Mouse (Mus musculus) cerebellum, adult 18-20 months (tissue): ENCODE results near the gene Dst.

Experiments used
- DNase-seq, 2 experiments: peaks; one replicate each; pipeline ENCODE4 v3.0.0; 2021

The Dst gene

DNA sequence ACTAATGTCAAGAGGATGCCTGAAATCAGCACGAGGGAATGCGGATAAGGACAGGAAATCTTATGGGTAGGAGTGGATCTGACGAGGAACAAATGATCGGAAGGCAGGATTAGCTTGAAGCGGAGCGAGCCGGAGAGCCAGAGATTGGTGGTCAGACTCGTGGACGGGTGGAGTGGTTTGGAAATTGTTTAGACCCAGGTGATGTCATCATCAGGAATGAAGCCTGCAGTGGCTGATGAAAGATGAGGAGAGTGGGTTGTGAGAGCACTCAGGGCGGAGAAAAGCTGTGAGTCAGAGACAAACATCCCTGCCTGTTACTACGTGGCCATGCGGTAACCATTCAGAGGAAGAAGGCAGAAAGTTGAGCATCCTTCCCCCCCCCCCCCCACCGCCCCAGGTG, 81.6 kb downstream of the Dst start:
- DNase-seq = no peak

DNA sequence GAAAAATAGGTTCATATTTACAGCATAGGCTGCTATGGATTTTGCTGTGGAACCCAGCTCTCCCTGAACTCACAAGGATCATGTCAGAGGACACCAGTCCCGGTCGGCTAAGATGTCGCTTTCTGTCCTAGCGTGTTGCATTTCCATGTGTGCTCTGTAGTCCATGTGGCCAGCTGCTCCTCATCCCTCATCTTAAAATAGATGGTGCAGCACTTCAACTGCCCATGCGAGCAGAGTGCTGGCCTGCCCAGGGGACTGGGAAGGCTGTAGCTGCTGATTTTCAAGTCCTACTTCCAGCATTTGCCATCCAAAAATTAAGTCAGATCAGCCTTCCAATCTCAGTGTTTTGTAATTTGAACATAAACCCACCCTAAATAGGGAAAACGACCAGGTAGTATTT, 83.0 kb downstream of the Dst start:
- no peak for DNase-seq

DNA sequence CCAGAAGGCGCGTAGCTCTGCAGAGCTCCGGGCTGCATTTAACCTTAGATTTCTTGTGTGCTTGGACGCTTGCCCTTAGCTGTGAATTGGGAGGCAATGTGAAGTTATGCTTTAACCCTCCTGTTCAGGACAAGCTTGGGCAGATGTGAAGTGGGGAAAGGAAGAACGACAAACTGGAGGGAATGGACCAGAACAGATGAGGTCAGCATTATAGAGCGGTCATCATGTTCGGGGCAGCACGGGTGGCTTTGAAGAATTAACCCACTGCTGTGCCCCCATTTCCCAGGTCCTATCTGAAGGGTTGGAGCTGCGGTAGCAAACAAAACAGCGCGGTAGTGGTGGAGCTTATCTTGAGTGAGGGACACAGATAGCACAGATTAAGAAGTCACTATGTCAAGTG, 84.8 kb downstream of the Dst start:
- DNase-seq = no peak

DNA sequence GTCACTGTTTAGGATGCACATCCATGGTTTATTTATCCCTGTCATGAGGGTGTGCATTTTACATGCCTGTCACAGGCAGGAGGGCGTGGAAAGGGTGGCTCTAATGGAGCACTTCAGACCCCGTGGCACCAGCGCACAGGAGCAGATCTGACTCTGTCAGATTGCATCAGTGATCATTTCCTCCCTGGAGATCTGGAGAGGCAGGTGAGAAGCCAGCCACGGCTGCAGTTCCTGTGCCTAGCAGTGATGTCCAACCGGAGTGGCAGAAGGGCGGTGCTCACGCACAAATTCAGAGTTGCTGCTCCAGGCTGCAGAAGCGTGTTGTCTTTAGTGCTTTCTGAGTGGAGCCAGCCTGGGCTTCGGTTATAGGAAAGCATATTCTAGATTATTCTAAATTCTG, 86.2 kb downstream of the Dst start:
- DNase-seq = peak; percentile 40 to 49

DNA sequence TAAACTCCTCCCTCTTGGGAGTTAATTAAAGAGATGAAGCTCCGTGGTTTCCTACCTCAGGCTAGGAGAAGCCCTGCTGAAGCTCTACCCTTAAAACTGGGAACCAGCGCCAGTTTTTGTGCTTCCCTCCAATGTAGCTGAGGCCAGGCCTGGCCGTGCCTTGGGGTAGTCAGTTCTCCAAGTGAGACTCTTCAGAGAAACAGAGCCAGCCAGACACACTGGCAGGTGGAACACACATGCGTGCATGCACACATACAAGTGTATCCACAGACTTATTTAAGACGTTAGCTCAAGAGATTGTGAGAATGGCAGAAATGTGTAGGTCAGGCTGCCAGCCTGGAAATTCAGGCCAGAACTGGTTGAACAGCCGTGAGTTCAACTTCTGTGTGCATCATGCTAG, 87.4 kb downstream of the Dst start:
- no peak for DNase-seq

DNA sequence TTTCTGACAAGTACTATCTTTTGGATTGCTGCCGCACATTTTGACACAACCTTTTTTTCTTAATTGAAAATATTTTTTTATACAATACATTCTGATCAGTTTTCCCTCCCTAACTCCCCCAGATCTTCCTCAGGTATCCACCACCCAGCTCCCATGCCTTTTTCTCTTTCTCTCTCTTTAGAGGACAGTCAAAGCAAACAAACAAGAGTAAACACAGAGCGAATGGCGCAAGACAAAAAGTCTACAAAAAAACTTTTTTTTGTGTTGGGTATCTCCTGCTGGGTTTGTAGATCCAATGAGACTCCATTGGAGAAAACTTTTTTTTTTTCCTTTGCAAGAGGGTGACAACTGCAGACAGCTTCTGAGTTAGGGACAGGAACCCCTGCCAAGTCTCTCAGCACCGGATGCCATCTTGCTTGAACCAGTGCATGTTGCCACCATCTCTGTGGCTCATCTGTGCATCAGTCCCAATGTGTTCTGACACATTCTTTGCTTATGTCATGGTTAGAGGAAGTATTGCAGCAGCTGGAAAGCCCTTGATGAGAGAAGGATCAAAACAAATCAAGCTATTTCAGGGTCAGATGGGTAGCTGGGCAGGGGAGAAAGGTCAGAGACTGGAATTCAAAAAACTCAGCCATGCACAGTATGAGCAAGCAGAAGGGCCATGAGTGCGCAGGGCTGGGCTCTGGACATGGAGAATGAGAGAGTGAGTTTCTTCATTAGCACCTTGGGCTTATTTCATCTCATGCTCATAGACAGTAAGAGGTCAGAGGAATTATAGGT, 88.3 kb downstream of the Dst start:
- DNase-seq = no peak

DNA sequence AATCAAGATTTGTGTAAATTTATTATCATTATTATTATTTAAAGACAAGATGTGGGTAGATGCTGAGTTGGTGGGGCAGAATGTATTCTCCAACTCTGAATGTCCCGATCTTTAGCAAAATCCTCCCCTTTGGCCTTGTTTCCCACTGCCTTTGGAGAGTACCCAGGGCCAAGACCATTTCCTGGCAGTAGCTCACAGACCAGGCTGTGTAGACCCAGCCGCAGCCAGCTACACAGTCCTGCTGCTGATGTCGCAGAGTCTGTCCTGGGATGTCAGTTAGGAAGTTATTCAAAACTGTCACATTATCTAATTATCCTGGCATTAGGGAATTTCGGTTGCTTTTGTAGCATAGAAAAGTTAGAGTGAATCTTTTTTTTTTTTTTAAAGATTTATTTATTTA, 94.3 kb downstream of the Dst start:
- peak in 1 of 2 experiments; percentile 22 for DNase-seq

DNA sequence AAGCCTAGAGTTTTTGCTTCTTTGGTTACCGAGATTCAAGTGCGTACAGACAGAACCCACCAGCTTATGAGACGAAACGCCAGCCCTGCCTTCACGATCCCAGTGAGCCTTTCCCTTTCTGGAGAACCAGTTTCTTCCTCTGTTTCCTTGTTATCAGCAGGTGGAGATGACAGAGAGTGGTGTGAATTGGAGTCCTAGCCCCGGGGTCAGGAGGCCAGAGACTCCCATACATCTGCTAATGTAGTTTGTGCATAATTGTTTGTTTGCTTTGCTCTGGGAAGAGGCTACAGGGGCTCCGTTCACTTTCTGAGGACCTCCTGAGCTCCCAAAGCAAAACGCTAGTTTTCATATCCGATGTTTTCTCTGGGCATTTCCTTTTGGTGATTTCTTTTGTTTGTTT, 94.9 kb downstream of the Dst start:
- DNase-seq = no peak

DNA sequence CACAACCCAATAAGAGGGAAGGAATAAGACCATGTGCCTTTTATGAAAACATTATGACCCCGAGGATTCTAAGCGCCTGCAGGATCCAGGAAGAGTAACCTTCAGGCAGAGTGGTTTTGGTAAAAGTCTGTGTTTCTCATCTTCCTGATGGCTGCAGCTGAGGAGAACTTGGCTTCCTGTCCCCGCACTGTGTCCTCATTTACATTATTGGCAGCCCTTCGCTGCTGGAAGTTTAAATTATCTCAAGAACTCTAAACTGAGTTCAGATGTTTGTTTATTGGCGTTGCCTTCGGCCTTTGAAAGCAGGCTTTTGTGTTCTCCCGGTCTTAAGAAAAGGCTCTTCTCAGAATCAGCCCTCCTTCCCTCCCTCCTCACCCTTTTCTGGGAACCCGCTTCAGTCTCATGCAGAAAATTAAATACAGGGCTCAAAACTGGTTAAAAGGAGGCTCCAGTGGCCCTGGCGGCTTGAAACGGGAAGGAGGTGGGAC, 97.3 kb downstream of the Dst start:
- no peak for DNase-seq

DNA sequence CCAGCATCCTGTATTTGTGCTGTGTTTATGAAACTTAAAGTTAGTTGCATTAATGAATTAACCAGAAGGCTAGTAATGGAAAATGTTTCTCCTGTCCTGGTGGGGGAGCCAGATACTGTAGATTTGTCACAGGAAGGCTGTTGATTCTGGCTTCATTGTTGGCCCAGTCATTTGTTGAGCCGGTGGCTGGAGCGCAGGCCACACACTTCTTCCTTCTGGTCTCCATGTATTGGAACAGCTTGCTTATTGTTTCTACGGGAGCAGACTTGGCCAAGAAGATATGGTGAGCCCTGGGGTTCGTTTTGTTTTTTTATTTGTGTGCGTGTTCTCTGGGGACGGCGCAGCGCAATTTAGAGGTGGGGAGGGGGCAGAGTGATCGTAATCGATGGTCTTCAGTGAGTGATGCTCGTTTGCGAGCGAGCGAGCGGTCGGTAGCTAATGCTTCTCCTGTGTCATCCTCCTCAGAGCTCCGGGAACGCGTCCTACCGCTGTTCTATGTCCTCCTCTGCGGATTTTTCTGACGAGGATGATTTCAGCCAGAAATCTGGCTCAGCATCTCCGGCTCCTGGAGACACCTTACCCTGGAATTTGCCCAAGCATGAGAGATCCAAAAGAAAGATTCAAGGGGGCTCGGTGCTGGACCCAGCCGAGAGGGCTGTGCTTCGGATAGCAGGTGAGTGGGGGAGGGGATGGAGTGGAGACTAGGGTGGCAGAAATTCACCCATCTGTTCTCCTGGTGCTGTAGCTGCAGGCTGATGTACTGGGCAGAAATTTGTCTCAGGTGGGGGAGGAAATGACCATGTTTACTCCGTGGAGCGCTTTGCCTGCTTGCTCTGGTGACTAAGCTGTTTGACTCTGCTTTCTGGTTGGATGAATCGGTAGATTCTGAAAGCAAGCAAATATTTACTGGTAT, 98.0 kb downstream of the Dst start:
- peak; percentile 83 to 86 for DNase-seq

DNA sequence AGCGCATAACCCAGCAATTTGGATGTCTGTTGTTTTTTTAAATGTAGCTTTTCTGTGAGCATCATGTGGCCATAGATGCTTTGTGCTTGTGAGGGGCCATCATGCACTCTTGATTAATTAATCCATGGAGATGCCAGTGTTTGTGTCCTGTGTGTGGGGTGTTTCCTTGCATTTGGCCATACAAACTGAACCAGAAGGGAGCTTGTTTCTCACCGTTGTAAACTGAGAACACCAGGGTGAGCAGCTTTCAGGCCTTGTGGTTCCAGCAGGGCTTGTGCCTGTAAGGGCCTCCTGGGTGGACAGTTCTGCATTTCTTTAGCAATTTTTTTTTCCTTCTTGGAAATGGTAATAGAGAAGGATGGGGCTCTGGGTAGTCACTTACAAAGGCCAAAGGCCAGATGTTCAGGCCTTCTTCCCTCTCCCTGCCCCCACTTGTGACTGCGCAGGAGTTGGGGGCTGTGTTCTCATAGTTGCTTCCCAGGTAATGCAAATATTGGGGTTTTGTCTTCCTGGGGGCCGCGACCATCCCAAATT, 98.9 kb downstream of the Dst start:
- DNase-seq = peak in 1 of 2 experiments; percentile 38

DNA sequence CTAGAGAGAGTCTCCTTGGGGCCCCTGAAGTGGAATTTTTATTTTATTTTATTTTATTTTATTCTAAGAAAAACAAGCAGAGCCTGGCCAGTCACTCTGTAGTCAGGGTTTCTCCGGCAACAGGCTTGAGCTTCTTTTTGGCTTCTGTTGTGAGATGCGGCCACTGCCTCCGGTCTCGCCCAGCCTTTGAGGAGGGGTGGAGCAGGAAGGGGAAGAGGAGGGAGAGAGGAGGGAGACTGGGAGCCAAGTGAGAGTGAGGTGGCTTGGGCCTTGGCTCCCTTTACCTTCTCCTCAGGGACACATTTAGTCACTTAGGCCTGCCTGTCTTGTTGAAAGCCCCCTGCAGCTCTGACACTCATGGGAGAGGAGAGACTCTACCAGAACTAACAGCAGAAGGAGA, 99.4 kb downstream of the Dst start:
- DNase-seq = peak; percentile 41 to 55

DNA sequence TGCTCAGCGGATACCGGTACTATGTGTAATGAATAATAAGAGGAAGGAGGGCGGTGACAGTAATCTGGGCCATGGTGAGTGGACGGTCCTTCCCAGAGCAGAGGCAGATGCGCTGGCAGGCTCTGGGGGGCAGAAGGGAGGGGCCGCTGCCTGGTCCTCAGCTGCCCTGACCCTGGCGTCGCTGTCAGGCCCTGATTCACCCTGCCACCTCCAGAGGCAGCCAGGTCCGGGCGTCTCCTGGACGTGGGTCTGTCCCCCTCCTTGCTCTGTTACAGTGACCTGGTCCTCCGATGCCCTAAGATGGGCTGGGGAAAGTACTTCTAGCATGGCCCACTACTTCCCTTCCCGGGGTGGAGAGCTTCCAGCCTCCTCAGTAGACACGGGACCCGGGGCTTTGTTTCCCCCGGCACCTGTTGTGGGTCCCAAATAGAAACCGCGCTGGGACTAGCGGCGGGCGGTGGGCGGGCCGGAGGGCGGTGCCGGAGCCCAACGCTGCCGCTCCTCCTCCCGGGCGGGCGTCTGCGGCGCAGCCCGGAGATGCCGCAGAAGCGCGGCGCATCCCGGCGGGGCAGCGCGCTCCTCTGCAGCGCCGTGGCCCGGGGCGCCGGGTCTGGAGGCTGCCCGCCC, 103.1 kb downstream of the Dst start:
- peak; percentile 58 to 73 for DNase-seq

DNA sequence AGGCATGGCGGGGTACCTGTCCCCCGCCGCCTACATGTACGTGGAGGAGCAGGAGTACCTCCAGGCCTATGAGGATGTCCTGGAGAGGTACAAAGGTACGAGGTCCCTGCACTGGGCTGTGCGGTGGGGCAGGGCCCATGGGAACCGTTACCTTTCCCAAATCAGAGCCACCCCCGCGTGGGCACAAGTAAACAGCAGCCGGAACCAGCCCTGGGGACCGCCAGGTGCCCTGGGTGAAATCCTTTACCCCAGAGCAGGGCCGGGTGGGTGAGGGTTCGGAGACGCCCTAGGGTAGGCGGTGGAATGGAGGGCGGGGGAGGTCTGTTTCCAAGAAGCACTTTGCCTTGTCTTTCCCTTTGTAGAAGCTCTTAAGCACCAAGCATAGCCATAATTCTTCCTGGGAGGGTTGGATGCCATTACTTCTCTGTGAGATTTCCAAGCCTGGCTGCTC, 103.8 kb downstream of the Dst start:
- DNase-seq = peak; percentile 28 to 39

DNA sequence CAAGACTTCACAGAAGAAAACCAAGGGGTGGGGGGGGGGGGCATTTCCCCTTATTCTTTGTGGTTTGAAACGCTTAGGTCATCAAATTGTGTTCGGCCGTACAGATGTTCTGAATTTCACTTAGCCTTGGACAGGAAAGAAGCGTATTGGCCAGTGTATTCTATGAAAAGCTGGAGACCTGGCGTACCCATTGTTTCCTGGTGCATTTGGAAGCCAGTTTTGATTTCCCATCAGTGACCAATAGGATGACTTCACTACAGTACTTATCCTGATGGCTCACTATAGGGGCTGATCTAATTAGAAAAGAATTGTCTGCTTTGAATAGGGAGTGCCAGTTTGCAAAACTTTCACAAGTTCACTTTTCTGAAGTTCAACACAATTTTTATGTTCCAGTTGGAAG, 105.5 kb downstream of the Dst start:
- no peak for DNase-seq

DNA sequence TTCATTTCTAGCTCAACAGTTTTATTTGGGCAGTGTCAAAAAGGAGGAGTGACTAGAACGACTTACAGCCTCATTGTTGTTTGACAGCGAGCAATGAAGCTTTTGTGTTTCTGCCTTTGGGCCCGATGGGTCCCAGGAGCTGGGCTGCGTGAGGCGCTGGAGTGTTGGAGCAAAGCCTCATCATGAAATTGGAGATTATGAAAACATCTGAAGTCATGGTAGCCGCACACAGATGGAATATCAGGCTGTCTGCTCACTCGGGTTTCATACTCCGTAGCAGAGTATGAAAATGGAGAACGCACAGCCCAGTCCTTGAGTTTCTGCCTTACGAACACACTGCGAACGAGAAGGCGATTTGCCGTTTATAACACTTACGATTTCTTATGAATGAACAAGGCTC, 108.8 kb downstream of the Dst start:
- DNase-seq = no peak

DNA sequence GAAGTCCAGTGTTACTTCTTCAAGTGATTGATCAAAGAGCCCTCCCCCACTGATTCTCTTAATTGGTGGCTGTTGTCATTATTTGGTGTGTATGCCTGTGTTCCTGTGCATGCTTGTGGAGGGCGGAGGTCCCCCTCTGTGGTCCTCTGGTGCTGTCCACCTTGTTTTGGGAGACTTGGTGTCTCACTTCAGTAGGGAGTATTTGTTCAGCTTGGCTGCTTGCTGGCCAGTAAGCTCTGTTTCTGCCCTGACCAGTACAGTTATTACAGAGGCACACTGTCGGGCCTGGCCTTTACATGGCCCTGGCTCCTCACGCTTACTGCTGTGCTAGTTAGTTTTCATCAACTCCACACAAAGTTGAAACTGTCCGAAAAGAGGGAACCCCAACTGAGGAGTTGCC, 109.3 kb downstream of the Dst start:
- DNase-seq = no peak

DNA sequence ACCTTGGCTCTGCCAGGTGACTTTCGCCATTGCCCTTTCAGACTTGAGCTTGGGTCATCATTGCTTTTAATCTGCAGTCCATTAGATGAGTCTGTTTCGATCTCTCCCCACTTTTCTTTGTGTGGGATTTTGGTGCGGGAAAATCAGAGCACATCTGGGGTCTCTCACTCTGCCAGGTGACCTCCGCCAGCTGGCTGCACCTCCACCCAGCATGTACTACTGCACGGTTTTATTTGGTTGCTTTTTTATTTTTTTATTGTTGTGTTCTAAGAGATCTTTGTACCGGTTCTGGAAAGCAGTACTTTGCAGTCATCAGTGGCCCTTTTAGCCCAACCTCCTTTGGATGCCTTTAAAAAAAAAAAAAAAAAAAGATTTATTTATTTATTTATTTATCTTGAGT, 112.6 kb downstream of the Dst start:
- no peak for DNase-seq

DNA sequence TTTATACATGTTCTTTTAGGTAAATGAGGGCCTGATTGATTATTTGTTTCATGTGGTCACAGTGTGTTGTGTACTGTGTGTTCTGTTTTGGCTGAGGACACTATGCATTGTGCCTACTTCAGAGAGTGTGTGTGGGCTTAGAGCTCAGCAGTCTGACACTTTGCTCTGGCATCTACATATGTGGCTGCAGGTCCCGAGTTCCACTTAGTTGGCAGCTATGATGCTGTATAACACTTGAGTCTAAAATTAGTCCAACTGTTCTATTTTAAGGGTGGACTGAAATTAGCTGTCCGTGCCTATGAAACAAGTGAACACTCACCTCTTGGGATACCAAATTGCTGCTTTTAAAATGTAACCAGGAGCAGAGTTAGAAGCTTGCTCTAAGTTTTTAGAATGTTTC, 113.5 kb downstream of the Dst start:
- no peak for DNase-seq

DNA sequence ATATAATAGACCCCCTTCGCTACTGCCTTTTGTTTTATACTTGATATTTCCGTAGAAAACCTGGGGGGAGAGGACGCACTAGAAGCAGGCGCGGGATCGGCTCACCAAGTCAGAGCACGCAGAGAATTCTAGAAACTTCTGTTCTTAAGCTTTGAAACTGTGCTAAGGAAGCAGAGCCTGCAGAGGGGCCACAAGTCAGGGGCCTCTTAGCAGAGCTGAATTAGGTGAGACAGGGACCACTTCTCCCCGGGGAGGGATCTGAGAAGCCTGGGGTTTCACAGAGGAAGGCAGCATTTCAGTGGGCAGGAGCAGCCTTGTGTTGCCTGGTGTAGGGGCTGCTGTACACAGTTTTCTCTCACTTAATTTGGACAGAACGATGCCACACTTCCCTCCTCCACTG, 115.1 kb downstream of the Dst start:
- DNase-seq = no peak

DNA sequence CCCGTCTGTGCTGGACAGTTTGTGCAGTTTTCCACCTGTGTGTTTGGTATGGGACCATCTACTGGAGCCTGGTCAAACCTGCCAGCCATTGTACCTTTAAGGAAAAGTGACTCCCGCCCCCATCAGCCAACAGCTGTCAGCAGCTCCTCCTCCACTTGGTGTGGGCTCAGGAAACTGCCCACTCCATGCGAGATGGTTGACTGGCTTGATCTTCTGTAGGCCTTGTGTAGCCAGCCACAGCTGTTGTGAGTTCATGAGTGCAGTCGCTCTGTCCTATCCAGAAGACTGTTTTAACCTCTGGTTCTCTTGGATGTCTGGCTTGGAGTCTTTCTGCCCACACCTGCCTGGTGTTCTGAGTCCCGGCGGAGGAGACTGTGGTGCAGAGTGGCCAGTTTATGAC, 117.9 kb downstream of the Dst start:
- no peak for DNase-seq

DNA sequence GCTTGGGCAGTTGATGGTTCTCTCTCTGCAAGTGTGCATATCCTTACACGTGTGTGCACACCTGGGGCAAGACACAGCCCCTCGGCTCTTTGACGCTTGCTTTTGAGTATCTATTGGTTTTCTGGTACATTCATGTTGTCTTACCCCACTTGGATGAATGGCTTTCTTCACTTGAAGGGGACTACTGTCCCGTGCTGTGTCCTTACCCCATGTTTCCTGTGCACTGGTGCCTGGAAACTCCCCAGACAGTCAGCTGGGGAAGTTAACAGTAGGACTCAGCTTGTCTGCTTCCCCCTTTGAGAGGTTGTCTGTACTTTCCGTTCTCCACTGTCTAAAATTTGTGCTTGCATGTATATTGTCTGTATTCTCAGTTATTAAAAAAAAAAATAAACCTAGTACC, 120.7 kb downstream of the Dst start:
- DNase-seq = no peak

DNA sequence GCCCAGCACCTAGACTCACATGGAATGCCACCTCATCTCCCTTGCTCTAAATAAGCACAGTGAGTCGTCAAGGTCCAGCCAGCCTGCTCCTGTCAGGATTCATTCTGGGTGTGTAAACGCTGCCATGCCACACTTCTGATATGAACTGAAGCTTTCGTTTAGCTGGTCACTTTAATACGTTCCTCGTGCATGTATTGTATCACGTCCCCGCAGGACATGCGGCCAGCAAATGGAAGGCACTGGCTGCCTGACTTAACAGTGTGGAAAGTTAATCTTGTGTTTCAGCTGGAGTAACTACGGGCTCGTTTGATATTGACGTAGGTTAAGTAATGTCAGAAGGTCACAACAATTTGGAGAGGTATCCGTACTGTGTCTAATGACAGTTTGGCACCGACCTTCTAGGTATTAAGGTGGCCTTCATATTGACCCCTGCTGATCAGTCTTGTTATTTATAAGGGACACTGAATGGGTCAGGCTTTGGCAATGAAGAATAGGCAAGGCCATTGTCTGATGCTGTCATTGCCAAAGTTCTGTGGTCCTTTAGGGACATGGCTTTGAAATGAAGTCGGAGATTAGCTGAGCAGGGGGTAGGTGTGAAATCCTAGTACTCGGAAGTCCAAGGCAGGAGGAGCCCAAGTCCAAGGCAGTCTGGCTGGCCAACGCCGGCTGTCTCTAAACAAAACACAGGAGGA, 122.5 kb downstream of the Dst start:
- no peak for DNase-seq
